Mouse (Mus musculus): Measurements from ENCODE around the gene Etv5. TPM values are rescaled to one million over a fixed set of nuclear protein-coding genes. Genes with fewer than 3 reads are reported as not detected.
A peak's percentile ranks its signal among the peaks of the same experiment; 100 is the strongest.

Etv5 gene
- polyA plus RNA-seq, 1 experiment from 2014 or later, result 23.8 TPM

DNA sequence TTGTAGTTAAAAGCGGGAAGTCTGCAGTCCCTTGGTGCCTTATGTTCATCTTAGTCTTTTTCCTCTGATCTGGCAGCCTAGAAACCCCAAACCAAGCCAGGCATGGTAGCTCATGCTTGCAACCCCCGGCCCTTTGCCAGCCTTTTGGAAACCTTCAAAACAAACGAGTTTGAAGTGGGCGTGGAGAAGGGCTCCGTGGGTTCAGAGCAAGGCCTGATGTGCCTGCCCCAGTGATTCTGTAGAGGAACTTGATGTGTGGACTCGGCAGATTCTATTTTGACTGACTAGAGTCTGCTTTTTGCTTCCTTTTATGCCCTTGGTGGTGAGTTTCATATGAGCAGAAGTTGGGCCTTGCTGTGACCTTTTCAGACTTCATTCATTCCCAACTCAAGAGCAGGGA lies 5.3 kb upstream of the Etv5 start:
- H3K4me1 ChIP-seq (replicated peaks), result peaks cover 39% of the 10 kb centered on the region
- H3K27ac ChIP-seq (ENCODE audit: poor library complexity, severe bottlenecking), result no peak overlapping the region
- no peak for ATAC-seq (ENCODE audit: insufficient number of reproducible peaks, low FRiP score)

GRCm38 (mm10) chr16:22442202-22442601 lies 2.7 kb upstream of the Etv5 start:
- Histone ChIP-seq H3K9me3 (replicated peaks) (no peaks in the 10 kb centered on the region), H3K36me3 (no peaks in the 10 kb centered on the region), H3K9ac (no peak overlapping the region), H3K4me3 (no peak overlapping the region), H3K4me1 (replicated peaks) (peaks cover 30% of the 10 kb centered on the region), H3K27ac (ENCODE audit: poor library complexity, severe bottlenecking) (no peak overlapping the region), H3K4me2 (no peak overlapping the region), H3K27me3 (replicated peaks) (no peaks in the 10 kb centered on the region)
- WGBS, result 58% methylated on average over 7 of the region's 7 CpGs
- ATAC-seq (ENCODE audit: insufficient number of reproducible peaks, low FRiP score), result no peak

More for the DNA sequence above, 5.3 kb upstream of the Etv5 start:
- Histone ChIP-seq H3K27me3 (replicated peaks) (no peaks in the 10 kb centered on the region), H3K4me3 (no peak overlapping the region), H3K36me3 (no peaks in the 10 kb centered on the region), H3K9ac (no peak overlapping the region), H3K9me3 (replicated peaks) (no peaks in the 10 kb centered on the region), H3K4me2 (no peak overlapping the region)
- WGBS, result 61% methylated on average over 6 of the region's 6 CpGs

GRCm38 (mm10) chr16:22441317-22441716 lies 1.8 kb upstream of the Etv5 start:
- no peak overlapping the region for H3K4me3 ChIP-seq
- no peak overlapping the region for H3K4me2 ChIP-seq
- H3K27ac ChIP-seq (ENCODE audit: poor library complexity, severe bottlenecking), result no peak overlapping the region
- no peaks in the 10 kb centered on the region for H3K36me3 ChIP-seq
- WGBS, result 70% methylated on average over 4 of the region's 4 CpGs
- H3K4me1 ChIP-seq (replicated peaks), result peaks cover 31% of the 10 kb centered on the region
- no peak overlapping the region for H3K9ac ChIP-seq
- no peaks in the 10 kb centered on the region for H3K27me3 ChIP-seq (replicated peaks)
- no peak for ATAC-seq (ENCODE audit: insufficient number of reproducible peaks, low FRiP score)
- H3K9me3 ChIP-seq (replicated peaks), result no peaks in the 10 kb centered on the region

DNA sequence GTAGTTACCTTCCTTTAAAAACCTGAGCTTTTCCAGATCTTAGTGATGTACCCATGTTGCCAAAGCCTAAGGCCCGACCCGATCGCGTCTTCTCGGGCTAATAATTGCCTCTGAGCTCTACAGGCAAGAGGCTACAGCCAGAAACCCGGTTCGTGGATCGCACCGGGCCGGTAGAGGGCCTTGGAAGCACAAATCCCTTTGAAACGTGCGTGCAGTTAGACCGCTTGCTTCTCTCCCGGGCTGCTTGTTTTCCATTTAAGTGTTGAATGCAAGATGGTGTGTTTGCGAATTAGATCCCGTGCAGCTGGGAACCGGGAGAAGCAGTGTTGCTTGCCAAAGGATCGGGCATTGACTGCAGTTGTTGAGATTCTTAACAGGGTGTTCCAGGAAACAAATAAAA lies 750 bp upstream of the Etv5 start:
- H3K4me1 ChIP-seq (replicated peaks), result peaks cover 32% of the 10 kb centered on the region
- H3K4me2 ChIP-seq, result peak overlapping the region; percentile 73
- H3K27ac ChIP-seq (ENCODE audit: poor library complexity, severe bottlenecking), result peak overlapping the region; percentile 84
- peak overlapping the region; percentile 58 for H3K9ac ChIP-seq
- ATAC-seq (ENCODE audit: insufficient number of reproducible peaks, low FRiP score), result no peak
- H3K9me3 ChIP-seq (replicated peaks), result no peaks in the 10 kb centered on the region
- no peaks in the 10 kb centered on the region; the same call in 1 of the 2 replicates for H3K27me3 ChIP-seq (replicated peaks)
- H3K36me3 ChIP-seq, result peaks cover under 1% of the 10 kb centered on the region; the same call in 1 of the 2 replicates
- peak overlapping the region; percentile 41 for H3K4me3 ChIP-seq
- WGBS, result under 1% methylated on average over 18 of the region's 18 CpGs

- H3K9ac ChIP-seq, result peak overlapping the region; percentile 87
- peak overlapping the region; percentile 97 for H3K4me2 ChIP-seq
- peak overlapping the region; percentile 60 for H3K27ac ChIP-seq (ENCODE audit: poor library complexity, severe bottlenecking)
- H3K4me3 ChIP-seq, result peak overlapping the region; percentile 85
- under 1% methylated on average over 59 of the region's 59 CpGs for WGBS
- ATAC-seq (ENCODE audit: insufficient number of reproducible peaks, low FRiP score), result peak; percentile 18
- H3K27me3 ChIP-seq (replicated peaks), result no peaks in the 10 kb centered on the region; the same call in 1 of the 2 replicates
- peaks cover 35% of the 10 kb centered on the region for H3K4me1 ChIP-seq (replicated peaks)
- H3K9me3 ChIP-seq (replicated peaks), result no peaks in the 10 kb centered on the region
- peaks cover 7% of the 10 kb centered on the region; the same call in 1 of the 2 replicates for H3K36me3 ChIP-seq
Observed at GRCm38 (mm10) chr16:22438441-22439373, 812 bp downstream of the Etv5 start.

DNA sequence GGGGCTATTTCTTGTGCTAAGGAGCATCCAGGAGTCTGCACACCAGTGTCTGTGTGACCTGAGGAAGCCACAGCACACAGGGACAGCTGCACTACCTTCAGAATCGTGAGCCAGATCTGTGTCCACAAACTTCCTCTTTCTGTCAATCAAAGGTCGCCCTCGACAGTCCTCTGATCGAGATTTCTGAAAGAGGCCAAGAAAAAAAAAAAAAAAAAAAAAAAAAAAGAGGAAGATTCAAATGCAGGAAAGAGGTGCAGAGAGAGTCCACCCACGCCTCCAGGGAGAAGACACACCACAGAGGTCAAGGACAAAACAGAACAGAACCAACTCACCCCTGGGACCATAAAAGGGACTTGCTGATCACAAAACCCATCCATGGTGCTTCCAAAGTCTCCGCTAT lies 3.4 kb downstream of the Etv5 start:
- WGBS, result 42% methylated on average over 6 of the region's 6 CpGs
- Histone ChIP-seq H3K9me3 (replicated peaks) (no peaks in the 10 kb centered on the region), H3K27me3 (replicated peaks) (no peaks in the 10 kb centered on the region; the same call in 1 of the 2 replicates), H3K9ac (no peak overlapping the region), H3K27ac (ENCODE audit: poor library complexity, severe bottlenecking) (no peak overlapping the region), H3K4me1 (replicated peaks) (peaks cover 30% of the 10 kb centered on the region), H3K4me3 (no peak overlapping the region), H3K36me3 (peaks cover 9% of the 10 kb centered on the region; the same call in 1 of the 2 replicates), H3K4me2 (no peak overlapping the region)
- no peak for ATAC-seq (ENCODE audit: insufficient number of reproducible peaks, low FRiP score)

- Histone ChIP-seq H3K4me1 (replicated peaks) (peaks cover 35% of the 10 kb centered on the region), H3K27me3 (replicated peaks) (no peaks in the 10 kb centered on the region; the same call in 1 of the 2 replicates), H3K36me3 (peaks cover 9% of the 10 kb centered on the region; the same call in 1 of the 2 replicates), H3K4me2 (no peak overlapping the region), H3K27ac (ENCODE audit: poor library complexity, severe bottlenecking) (no peak overlapping the region), H3K9me3 (replicated peaks) (no peaks in the 10 kb centered on the region), H3K9ac (no peak overlapping the region), H3K4me3 (no peak overlapping the region)
- WGBS, result 72% methylated on average over 5 of the region's 5 CpGs
- no peak for ATAC-seq (ENCODE audit: insufficient number of reproducible peaks, low FRiP score)
Observed at GRCm38 (mm10) chr16:22434530-22434929, 5.0 kb downstream of the Etv5 start.

GRCm38 (mm10) chr16:22433944-22434343 lies 5.6 kb downstream of the Etv5 start:
- Histone ChIP-seq H3K4me2 (no peak overlapping the region), H3K36me3 (peaks cover 9% of the 10 kb centered on the region; the same call in 1 of the 2 replicates), H3K4me3 (no peak overlapping the region), H3K9me3 (replicated peaks) (no peaks in the 10 kb centered on the region), H3K27ac (ENCODE audit: poor library complexity, severe bottlenecking) (no peak overlapping the region), H3K4me1 (replicated peaks) (peaks cover 40% of the 10 kb centered on the region), H3K27me3 (replicated peaks) (no peaks in the 10 kb centered on the region; the same call in 1 of the 2 replicates), H3K9ac (0 out of 2 replicates have a peak overlapping the region, but pooled peaks have one; percentile 11)
- ATAC-seq (ENCODE audit: insufficient number of reproducible peaks, low FRiP score), result no peak
- WGBS, result 32% methylated on average over 12 of the region's 12 CpGs

DNA sequence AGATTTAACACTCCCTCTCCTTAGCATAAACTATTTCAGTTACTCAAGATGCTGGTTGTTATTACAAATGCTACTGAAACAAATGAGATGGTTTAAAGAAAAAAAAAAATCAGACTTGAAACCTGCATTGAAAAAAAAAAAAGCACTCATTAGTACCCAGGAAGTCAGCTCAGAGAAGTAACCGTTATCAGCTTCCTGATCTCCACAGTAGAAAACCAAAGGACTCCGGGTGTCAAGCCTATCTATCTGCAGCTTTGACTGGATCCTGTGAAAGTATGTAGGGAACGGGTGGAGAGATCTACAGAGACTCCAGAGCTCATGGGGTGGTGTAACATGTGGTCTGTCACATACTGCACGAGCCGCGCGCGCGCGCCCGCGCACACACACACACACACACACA lies 7.7 kb downstream of the Etv5 start:
- no peaks in the 10 kb centered on the region; the same call in 1 of the 2 replicates for H3K27me3 ChIP-seq (replicated peaks)
- H3K9me3 ChIP-seq (replicated peaks), result no peaks in the 10 kb centered on the region
- ATAC-seq (ENCODE audit: insufficient number of reproducible peaks, low FRiP score), result no peak
- H3K36me3 ChIP-seq, result peaks cover 9% of the 10 kb centered on the region; the same call in 1 of the 2 replicates
- no peak overlapping the region for H3K4me2 ChIP-seq
- 81% methylated on average over 12 of the region's 12 CpGs for WGBS
- no peak overlapping the region for H3K4me3 ChIP-seq
- H3K27ac ChIP-seq (ENCODE audit: poor library complexity, severe bottlenecking), result no peak overlapping the region
- H3K4me1 ChIP-seq (replicated peaks), result peaks cover 49% of the 10 kb centered on the region
- no peak overlapping the region for H3K9ac ChIP-seq

- H3K4me2 ChIP-seq, result no peak overlapping the region
- no peaks in the 10 kb centered on the region; the same call in 1 of the 2 replicates for H3K27me3 ChIP-seq (replicated peaks)
- H3K9me3 ChIP-seq (replicated peaks), result no peaks in the 10 kb centered on the region
- no peak overlapping the region for H3K27ac ChIP-seq (ENCODE audit: poor library complexity, severe bottlenecking)
- WGBS, result 75% methylated on average over 2 of the region's 2 CpGs
- no peak for ATAC-seq (ENCODE audit: insufficient number of reproducible peaks, low FRiP score)
- no peak overlapping the region for H3K9ac ChIP-seq
- H3K36me3 ChIP-seq, result peaks cover 9% of the 10 kb centered on the region; the same call in 1 of the 2 replicates
- peaks cover 48% of the 10 kb centered on the region for H3K4me1 ChIP-seq (replicated peaks)
- no peak overlapping the region for H3K4me3 ChIP-seq
Observed at GRCm38 (mm10) chr16:22431335-22431734, 8.2 kb downstream of the Etv5 start.

DNA sequence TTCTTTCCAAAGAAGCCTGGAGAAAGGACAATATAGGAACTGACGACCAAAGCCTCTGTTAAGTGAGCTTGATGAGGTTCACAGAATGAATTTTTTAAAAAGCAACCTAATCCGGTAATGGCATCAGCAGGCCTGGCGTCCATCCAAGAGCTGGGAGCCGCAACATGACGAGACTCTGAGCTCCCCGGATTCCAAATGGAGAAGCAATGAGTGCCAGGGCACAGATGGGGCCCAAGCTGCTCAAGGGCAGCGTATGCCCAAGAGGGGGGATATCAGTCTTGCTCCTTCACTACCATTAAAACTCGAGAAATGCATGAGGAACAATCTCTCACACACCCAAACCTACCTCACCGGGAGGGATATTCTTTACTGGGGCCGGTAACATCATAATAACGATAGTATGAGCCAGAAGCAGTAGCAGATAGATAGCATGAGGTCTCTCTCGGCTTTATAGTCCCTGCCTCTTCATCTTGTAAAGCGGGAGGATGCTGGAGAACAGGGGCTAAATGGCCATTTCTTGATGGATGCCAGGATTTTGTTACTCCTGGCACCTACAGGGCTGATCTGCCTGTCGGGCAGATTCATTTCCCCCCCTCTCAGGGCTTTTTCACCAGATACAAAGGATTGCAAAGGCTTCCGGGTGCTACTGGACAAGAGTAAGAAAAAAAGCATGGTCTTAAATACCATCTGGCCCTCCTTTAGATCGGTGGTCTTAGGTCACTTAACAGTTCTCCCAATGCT lies 9.1 kb downstream of the Etv5 start:
- Histone ChIP-seq H3K4me2 (no peak overlapping the region), H3K9me3 (replicated peaks) (no peaks in the 10 kb centered on the region), H3K4me1 (replicated peaks) (peaks cover 46% of the 10 kb centered on the region), H3K27ac (ENCODE audit: poor library complexity, severe bottlenecking) (no peak overlapping the region), H3K9ac (no peak overlapping the region), H3K36me3 (peaks cover 12% of the 10 kb centered on the region; the same call in 1 of the 2 replicates), H3K4me3 (no peak overlapping the region), H3K27me3 (replicated peaks) (no peaks in the 10 kb centered on the region)
- WGBS, result 66% methylated on average over 16 of the region's 16 CpGs
- ATAC-seq (ENCODE audit: insufficient number of reproducible peaks, low FRiP score), result no peak

Data from heart, embryonic 12.5 days (tissue).